Mouse (Mus musculus): ENCODE results near the gene Mllt6.

DNA sequence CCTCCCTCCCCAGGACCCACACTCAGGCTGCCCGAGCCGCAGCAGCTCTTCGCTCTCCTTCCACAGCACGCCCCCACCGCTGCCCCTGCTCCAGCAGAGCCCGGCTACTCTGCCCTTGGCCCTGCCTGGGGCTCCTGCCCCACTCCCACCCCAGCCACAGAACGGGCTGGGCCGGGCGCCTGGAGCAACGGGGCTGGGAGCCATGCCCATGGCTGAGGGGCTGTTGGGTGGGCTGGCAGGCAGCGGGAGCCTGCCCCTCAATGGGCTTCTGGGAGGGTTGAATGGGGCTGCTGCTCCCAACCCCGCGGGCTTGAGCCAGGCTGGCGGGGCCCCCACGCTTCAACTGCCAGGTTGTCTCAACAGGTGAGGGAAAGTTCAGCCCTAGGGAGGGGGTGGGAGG lies 15.1 kb downstream of the Mllt6 start:
- TF ChIP-seq GABPA (IDR thresholded peaks at IDR 0.05; ENCODE audit: insufficient replicate concordance, low read depth, low read length) (no peak), JUN (IDR thresholded peaks at IDR 0.05; ENCODE audit: insufficient read depth, low read depth, low read length) (no peak), CTCF (conservative IDR thresholded peaks at IDR 0.05 in 1 of 2, IDR thresholded peaks at IDR 0.05 in 1 of 2; ENCODE audit: low read depth in 2 of 2, low read length in 2 of 2) (no peak), USF1 (IDR thresholded peaks at IDR 0.05; ENCODE audit: low read depth, low read length) (no peak), MAFK (IDR thresholded peaks at IDR 0.05; ENCODE audit: insufficient replicate concordance, low read length) (no peak), MAX (IDR thresholded peaks at IDR 0.05; ENCODE audit: low read length) (no peak)
